Mouse (Mus musculus) ES-CJ7 (cell line): ENCODE measurements around the gene Dus4l.

ENCODE experiments used
- DNase-seq: peaks from one replicate; pipeline ENCODE4 v3.0.0; 2011; ENCODE audit warnings: low read depth, low spot score

The Dus4l gene

GRCm38 (mm10) chr12:31592011-31592410 is 62.6 kb downstream of the Dus4l start:
- no peak for DNase-seq
